Mouse (Mus musculus) limb, embryonic 15.5 days (tissue): ENCODE measurements around the gene Gtf3c1. TPM values are rescaled to one million over a fixed set of nuclear protein-coding genes. Genes with fewer than 3 reads are reported as not detected.

ENCODE experiments used
- ATAC-seq: fragments of 200-750 bp; cut with Nextera tagmentation; 2 replicates; pipeline ENCODE4 v1.8.0; 2017; ENCODE audit warnings: low read depth, moderate TSS enrichment; ENCODE audit not compliant: insufficient number of reproducible peaks, low FRiP score, low TSS enrichment
- H3K27ac ChIP-seq: fragments of 300-500 bp; sonication (generic); 2 replicates; pipeline ENCODE4 v1.5.1; 2015; ENCODE audit warnings: moderate library complexity, mild to moderate bottlenecking, inconsistent platforms
- H3K27me3 ChIP-seq: fragments of 300-500 bp; sonication (generic); 2 replicates; pipeline ENCODE4 v1.6.1; 2015; ENCODE audit warnings: inconsistent platforms
- H3K36me3 ChIP-seq: fragments of 300-500 bp; sonication (generic); 2 replicates; pipeline ENCODE4 v1.6.1; 2015; ENCODE audit warnings: inconsistent platforms
- H3K4me1 ChIP-seq: fragments of 300-500 bp; sonication (generic); 2 replicates; pipeline ENCODE4 v1.6.1; 2015; ENCODE audit warnings: inconsistent platforms
- H3K4me2 ChIP-seq: fragments of 300-500 bp; sonication (generic); 2 replicates; pipeline ENCODE4 v1.6.1; 2015; ENCODE audit warnings: mild to moderate bottlenecking, inconsistent platforms
- H3K4me3 ChIP-seq: fragments of 300-500 bp; sonication (generic); 2 replicates; pipeline ENCODE4 v1.5.1; 2015; ENCODE audit warnings: mild to moderate bottlenecking, inconsistent platforms
- H3K9ac ChIP-seq: fragments of 300-500 bp; sonication (generic); 2 replicates; pipeline ENCODE4 v1.6.1; 2015; ENCODE audit warnings: inconsistent platforms
- H3K9me3 ChIP-seq: fragments of 300-500 bp; sonication (generic); 2 replicates; pipeline ENCODE4 v1.6.1; 2016; ENCODE audit warnings: inconsistent platforms
- WGBS: fragments of 180-500 bp; shearing (Covaris S2); methylation state at CpG from one replicate; pipeline ENCODE4 v1.1.7; 2015; 5-methylcytosine and 5-hydroxymethylcytosine counted together
- polyA plus RNA-seq: library from polyadenylated mRNA; unstranded; fragments of >200 nt; fragmentation: Nextera tagmentation; extraction: Ambion mirVana; gene quantifications from 2 replicates; pipeline ENCODE4 v1.2.1, GENCODE M21; 2015

Gtf3c1 gene
- polyA plus RNA-seq: 22.4 and 26.0 TPM in 2 replicates

DNA sequence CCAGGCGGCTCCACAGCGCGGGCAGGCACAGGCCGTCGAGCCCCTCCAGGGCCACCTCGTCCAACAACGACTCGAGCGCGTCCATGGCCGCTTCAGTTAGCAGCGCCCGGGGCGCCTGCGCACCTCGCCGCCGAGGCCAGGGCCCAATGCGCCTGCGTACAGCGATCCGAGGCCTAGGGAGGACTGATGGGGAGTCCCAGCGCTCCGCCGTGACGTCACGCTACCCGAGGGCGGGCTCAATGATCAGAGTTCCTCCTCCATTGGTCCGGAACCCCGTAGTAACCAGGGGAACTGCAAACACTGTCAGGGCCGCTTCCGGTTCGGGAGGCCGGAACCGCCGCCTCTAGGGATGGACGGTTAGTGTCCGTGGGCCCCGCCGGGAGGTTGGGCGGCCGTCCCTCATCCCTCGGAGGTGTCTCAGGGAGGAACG lies at the start of gene Gtf3c1, which contains the start of gene D430042O09Rik:
Gtf3c1 (minus strand) TSS at position 188 of the 430 bp plus-strand sequence.
D430042O09Rik (plus strand) TSS at position 296 of the 430 bp plus-strand sequence.
- 2% methylated on average over 45 of the region's 45 CpGs for WGBS
- H3K4me2 ChIP-seq: peak within 1 kb of the TSS; percentile 72
- ATAC-seq: peak; percentile 98

DNA sequence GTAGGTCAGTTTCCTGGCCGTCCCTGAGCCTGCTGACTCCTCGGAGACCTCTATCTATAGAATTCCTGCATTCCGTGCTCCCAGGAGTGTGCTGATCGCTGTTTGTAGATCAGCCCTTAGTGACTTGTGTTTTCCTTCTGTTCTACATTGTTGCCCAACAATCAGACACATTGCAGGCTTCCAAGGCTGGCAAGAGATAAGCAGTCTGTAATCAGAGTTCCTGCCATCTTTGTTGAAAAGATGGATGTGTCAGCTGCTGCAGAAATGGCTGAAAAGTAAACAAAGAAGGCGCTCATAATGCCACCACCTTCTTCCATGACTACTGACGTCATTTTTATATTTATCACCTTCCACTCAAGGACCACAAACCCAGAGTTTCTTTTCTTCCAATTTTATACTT lies 49.2 kb upstream of the Gtf3c1 start:
- Histone ChIP-seq H3K27ac (no peak overlapping the region), H3K27me3 (no peaks in the 10 kb centered on the region), H3K4me3 (no peak overlapping the region), H3K9me3 (no peaks in the 10 kb centered on the region), H3K36me3 (peaks cover 19% of the 10 kb centered on the region), H3K4me2 (no peak overlapping the region), H3K9ac (no peak overlapping the region), H3K4me1 (no peaks in the 10 kb centered on the region)
- 72% methylated on average over 6 of the region's 6 CpGs for WGBS
- ATAC-seq: no peak

More for the DNA sequence above, at the start of gene Gtf3c1, which contains the start of gene D430042O09Rik:
- H3K4me1 ChIP-seq: peaks cover 30% of the 10 kb centered on the region
- peak within 1 kb of the TSS; percentile 89 for H3K27ac ChIP-seq
- peaks cover 17% of the 10 kb centered on the region for H3K36me3 ChIP-seq
- no peaks in the 10 kb centered on the region for H3K9me3 ChIP-seq
- H3K4me3 ChIP-seq: peak within 1 kb of the TSS; percentile 94
- H3K27me3 ChIP-seq: no peaks in the 10 kb centered on the region
- peak within 1 kb of the TSS; percentile 72 for H3K9ac ChIP-seq

DNA sequence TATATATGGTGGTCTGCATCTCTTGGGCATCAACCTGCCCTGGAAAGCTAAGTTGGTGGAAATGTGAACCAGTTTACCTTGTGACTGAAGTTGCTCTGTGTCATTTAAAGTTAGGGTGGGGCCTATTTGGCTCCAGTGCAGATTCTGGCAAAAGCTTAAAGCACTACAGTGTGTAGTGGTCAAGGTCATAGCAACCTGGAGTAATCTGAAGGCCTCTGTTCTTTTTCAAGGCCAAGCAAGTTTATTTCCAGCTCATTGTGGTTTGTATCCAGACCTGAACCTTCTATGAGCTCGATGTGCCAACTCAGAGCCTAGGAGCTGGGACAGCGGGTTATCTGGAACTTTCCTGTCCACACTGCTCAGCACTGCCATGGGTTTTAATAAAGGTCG lies 45.7 kb upstream of the Gtf3c1 start:
- no peak overlapping the region for H3K4me3 ChIP-seq
- no peak overlapping the region for H3K27ac ChIP-seq
- WGBS: 88% methylated on average over 3 of the region's 3 CpGs
- H3K4me2 ChIP-seq: no peak overlapping the region
- no peaks in the 10 kb centered on the region for H3K27me3 ChIP-seq
- H3K9ac ChIP-seq: no peak overlapping the region
- no peak for ATAC-seq
- no peaks in the 10 kb centered on the region for H3K36me3 ChIP-seq
- no peaks in the 10 kb centered on the region for H3K4me1 ChIP-seq
- H3K9me3 ChIP-seq: no peaks in the 10 kb centered on the region

DNA sequence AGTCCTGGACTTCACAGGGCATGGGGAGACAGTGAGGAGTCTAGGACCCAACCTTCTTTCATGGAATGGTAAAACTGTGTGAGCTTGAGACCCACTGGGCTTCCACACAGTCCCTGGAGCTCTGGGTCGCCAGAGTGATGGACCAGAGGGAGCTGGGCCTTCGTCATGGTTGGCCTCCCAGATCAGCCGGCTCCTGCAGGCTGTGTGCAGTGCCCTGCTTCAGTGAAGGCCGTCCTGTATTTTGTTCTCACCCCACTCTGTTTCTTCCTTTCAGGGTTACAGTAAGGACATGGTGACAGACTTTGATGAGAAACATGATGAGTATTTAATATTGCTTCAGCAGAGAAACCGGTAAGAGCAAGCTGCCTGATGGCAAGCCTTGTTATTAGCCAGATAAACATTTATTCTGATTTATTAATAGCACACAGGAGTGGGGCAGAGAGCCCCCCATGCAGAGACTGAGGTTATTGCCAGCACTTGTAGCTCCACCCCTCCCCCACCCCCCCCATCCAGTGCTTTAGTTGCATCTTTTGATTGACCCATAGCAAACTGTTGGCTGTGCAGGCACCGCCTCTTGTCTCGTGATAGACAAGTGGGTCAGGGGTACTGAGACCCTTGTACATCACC lies 45.2 kb upstream of the Gtf3c1 start:
- 82% methylated on average over 7 of the region's 7 CpGs for WGBS
- H3K27me3 ChIP-seq: no peaks in the 10 kb centered on the region

DNA sequence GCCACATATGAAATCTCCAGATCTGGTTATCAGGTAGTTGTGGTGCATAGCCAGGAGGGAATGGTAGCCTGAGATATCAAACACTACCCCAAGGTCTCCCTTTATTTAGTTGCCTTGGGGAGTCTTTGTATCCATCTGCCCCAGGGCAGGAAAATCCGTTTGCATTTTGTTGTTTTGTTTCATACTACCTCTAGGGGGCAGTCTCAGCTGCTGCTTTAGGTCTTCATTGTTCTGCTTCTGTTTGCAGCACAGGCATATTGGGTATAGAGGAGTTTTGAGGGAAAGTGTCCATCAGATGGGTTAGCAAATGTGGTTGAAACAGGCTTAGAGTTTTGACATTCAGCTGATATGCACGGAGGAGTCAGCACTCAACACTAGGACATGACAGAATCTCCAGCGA lies 40.6 kb upstream of the Gtf3c1 start:
- Histone ChIP-seq H3K27me3 (no peaks in the 10 kb centered on the region), H3K4me2 (no peak overlapping the region), H3K4me3 (no peak overlapping the region), H3K36me3 (no peaks in the 10 kb centered on the region), H3K9me3 (no peaks in the 10 kb centered on the region), H3K27ac (no peak overlapping the region), H3K4me1 (no peaks in the 10 kb centered on the region), H3K9ac (no peak overlapping the region)
- no peak for ATAC-seq
- 58% methylated on average over 3 of the region's 3 CpGs for WGBS

More for the DNA sequence above, 45.2 kb upstream of the Gtf3c1 start:
- no peaks in the 10 kb centered on the region for H3K9me3 ChIP-seq
- H3K36me3 ChIP-seq: no peaks in the 10 kb centered on the region
- H3K9ac ChIP-seq: no peak overlapping the region
- no peaks in the 10 kb centered on the region for H3K4me1 ChIP-seq
- ATAC-seq: no peak
- H3K4me2 ChIP-seq: no peak overlapping the region
- H3K4me3 ChIP-seq: no peak overlapping the region
- no peak overlapping the region for H3K27ac ChIP-seq

DNA sequence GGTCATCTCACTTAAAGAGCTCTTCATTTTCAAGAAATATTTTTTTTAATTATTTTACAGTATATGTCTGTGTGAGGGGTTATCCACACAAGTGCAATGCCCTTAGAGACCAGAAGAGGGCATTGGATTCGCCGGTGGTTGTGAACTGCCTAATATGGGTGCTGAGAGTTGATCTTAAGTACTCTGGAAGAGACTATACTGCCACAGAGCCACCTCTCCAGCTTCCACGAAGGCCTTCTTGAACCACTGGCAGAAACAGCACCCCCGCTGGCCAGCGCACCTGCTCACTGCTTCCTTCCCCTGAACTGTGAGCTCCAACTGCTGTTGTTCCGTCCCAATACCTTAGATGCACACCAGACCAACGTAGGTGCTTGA lies 39.7 kb upstream of the Gtf3c1 start:
- WGBS: 53% methylated on average over 7 of the region's 7 CpGs
- Histone ChIP-seq H3K27me3 (no peaks in the 10 kb centered on the region), H3K9ac (no peak overlapping the region), H3K27ac (no peak overlapping the region), H3K36me3 (no peaks in the 10 kb centered on the region), H3K4me2 (no peak overlapping the region), H3K4me1 (no peaks in the 10 kb centered on the region), H3K9me3 (no peaks in the 10 kb centered on the region), H3K4me3 (no peak overlapping the region)
- ATAC-seq: no peak

DNA sequence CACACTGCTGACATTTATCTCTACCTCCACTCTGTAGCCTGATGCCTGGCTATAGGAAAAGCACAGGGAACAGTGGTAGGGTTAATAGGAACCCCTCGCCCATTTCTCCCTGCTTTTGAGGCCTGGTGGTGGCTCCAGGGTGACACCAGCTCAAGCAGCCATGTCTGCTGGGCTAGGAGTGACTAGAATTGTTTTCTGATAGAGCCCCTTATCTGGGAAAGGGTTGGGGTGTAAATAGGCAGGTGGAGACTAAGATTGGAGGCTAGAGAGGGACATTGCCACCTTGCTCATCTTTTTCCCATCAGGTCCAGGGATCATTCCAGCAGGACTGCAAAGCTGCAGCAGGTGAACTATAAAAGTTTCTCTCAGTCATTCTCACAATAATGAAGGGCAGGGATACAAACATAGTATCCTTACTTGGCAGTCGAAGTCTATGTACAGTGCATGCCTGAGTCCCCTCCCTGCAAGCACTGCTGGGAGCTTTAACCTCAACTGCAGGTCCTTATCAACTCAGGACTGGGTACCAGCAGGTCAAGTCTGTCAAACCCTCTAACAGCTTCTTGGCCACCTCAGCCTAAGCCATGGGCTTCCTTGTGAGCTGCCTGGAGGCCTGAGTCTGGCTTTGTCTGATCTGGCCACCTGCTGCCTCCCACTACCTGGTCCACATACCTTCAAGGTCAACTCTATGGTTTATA lies 39.2 kb upstream of the Gtf3c1 start:
- Histone ChIP-seq H3K36me3 (no peaks in the 10 kb centered on the region), H3K27ac (no peak overlapping the region), H3K4me3 (no peak overlapping the region), H3K9me3 (no peaks in the 10 kb centered on the region), H3K4me2 (no peak overlapping the region), H3K4me1 (no peaks in the 10 kb centered on the region), H3K27me3 (no peaks in the 10 kb centered on the region), H3K9ac (no peak overlapping the region)
- WGBS: 84% methylated on average over 2 of the region's 2 CpGs
- ATAC-seq: no peak

DNA sequence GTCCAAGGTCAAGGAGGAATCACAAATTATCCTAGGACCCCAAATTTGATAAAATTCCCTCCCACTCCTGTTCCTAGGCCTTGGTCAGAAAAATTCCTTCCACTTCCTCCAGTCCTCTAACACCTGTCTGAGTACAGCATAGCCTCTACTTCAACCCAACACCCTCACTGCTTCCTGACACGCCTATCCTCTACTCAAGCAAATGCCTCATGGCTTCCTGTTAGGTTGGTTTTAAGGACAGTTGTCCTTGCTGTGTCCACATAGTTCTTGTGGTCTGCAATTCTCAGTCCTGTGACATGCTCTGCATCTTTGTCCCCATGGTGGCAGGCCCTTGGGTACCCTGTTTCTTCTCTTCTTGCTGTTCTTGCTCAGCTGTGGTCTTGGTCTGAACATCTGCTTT lies 37.2 kb upstream of the Gtf3c1 start:
- Histone ChIP-seq H3K9ac (no peak overlapping the region), H3K4me3 (no peak overlapping the region), H3K9me3 (no peaks in the 10 kb centered on the region), H3K4me2 (no peak overlapping the region), H3K36me3 (no peaks in the 10 kb centered on the region), H3K4me1 (no peaks in the 10 kb centered on the region), H3K27ac (no peak overlapping the region), H3K27me3 (no peaks in the 10 kb centered on the region)
- WGBS: 91% methylated on average over 1 of the region's 1 CpGs
- no peak for ATAC-seq

DNA sequence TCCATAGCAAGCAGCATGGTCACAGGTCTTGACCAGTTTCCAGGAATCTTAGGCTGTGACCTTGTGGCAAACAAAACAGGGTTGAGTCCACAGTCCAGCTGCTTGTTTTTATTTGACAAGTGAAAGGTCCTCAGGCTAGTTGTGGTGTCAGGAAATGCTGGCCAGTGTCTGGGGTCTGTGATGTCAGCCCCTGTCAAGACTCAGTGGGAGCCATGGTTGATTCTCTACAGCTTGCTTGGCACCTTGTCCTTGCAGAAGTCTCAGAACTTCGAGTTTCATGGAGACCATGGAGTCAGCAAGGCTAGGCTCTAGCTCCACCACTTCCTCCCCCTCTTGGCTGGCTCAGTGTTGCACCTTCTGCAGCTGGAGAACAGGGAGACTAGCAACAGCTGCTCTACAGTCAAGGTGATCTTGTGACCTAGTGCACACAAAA lies 33.7 kb upstream of the Gtf3c1 start:
- no peak for ATAC-seq
- no peak overlapping the region for H3K4me2 ChIP-seq
- no peak overlapping the region for H3K9ac ChIP-seq
- no peak overlapping the region for H3K4me3 ChIP-seq
- H3K36me3 ChIP-seq: no peaks in the 10 kb centered on the region
- 67% methylated on average over 1 of the region's 1 CpGs for WGBS
- H3K27me3 ChIP-seq: no peaks in the 10 kb centered on the region
- H3K27ac ChIP-seq: no peak overlapping the region
- H3K4me1 ChIP-seq: no peaks in the 10 kb centered on the region
- no peaks in the 10 kb centered on the region for H3K9me3 ChIP-seq

DNA sequence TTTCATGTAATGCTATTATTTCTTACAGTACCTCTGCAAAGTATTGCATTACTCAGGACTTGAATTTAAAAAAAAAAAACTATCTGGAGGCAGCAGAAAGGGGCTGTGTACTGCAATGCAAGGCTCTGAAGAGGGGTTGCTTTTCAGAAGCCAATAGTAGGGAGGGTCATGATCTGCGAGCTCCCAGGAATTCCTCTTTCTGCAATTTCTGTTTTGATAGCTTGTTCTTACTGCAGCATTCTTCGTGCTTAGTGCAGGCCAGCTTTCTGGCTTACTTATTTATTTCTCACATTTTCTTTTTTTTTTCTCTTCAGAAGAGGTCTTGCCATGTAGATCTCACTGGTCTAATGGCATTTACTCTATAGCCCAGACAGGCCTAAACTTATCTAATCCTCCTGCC lies 32.9 kb upstream of the Gtf3c1 start:
- WGBS: 78% methylated on average over 2 of the region's 2 CpGs
- ATAC-seq: no peak
- Histone ChIP-seq H3K27me3 (no peaks in the 10 kb centered on the region), H3K9me3 (no peaks in the 10 kb centered on the region), H3K27ac (no peak overlapping the region), H3K4me3 (no peak overlapping the region), H3K4me1 (no peaks in the 10 kb centered on the region), H3K9ac (no peak overlapping the region), H3K36me3 (no peaks in the 10 kb centered on the region), H3K4me2 (no peak overlapping the region)

DNA sequence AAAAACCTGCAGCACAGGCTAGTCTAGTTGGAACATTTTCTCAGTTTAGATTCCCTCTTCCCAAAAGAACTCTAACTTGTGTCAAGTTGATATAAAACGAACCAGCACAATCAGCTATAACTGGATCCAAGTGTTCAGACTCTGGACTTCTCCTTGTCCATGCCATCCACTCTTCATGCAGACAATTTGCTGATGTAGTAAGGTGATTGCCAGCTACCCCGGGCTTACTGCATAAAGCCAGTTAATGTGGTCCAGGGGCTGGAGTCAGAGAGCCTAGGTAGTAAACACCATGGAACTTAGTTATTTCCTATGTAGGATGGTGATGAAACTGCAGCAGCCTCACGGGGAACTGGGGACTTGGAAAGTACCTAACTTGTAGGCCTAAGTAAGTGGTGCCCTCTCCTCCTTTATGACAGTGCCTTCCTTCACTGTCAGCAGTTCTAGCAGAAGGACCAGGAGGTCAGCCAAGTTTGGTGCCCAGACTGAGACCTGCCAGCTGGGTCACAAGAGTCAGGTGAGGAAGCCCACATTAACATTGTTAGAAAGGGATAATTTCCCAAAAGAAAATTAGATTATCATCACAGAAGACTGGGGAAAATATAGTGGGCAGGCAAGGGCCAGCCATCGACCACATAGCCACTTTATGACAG lies 28.9 kb upstream of the Gtf3c1 start:
- Histone ChIP-seq H3K4me3 (no peak overlapping the region), H3K27ac (no peak overlapping the region), H3K27me3 (no peaks in the 10 kb centered on the region), H3K36me3 (no peaks in the 10 kb centered on the region), H3K9ac (no peak overlapping the region), H3K9me3 (no peaks in the 10 kb centered on the region), H3K4me2 (no peak overlapping the region), H3K4me1 (no peaks in the 10 kb centered on the region)
- WGBS: 77% methylated on average over 4 of the region's 4 CpGs
- no peak for ATAC-seq

DNA sequence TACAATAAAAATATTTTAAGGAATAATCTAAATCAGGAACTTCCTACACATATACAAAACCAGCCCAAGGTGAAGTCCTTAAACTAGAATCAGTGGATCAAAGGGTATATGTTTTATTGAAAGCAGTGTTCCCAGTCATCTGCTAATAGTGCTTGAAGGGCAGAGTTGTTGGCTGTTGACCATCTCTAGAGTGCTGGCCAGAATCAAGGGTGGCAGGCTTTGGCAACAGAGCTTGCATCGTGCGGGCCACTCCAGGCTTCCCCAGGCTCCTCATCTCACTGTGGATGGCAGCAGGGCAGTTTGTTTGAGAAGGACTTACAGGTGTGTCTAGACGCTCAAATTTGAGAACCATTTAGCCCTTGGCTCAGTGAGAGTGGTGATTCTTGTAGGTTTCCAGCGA lies 26.2 kb upstream of the Gtf3c1 start:
- Histone ChIP-seq H3K4me3 (no peak overlapping the region), H3K27me3 (no peaks in the 10 kb centered on the region), H3K9me3 (no peaks in the 10 kb centered on the region), H3K4me1 (no peaks in the 10 kb centered on the region), H3K4me2 (no peak overlapping the region), H3K9ac (no peak overlapping the region), H3K36me3 (no peaks in the 10 kb centered on the region), H3K27ac (no peak overlapping the region)
- no peak for ATAC-seq
- WGBS: 86% methylated on average over 4 of the region's 4 CpGs
